Mouse (Mus musculus): ENCODE data around the gene Cyp2d26.

Gene Cyp2d26

DNA sequence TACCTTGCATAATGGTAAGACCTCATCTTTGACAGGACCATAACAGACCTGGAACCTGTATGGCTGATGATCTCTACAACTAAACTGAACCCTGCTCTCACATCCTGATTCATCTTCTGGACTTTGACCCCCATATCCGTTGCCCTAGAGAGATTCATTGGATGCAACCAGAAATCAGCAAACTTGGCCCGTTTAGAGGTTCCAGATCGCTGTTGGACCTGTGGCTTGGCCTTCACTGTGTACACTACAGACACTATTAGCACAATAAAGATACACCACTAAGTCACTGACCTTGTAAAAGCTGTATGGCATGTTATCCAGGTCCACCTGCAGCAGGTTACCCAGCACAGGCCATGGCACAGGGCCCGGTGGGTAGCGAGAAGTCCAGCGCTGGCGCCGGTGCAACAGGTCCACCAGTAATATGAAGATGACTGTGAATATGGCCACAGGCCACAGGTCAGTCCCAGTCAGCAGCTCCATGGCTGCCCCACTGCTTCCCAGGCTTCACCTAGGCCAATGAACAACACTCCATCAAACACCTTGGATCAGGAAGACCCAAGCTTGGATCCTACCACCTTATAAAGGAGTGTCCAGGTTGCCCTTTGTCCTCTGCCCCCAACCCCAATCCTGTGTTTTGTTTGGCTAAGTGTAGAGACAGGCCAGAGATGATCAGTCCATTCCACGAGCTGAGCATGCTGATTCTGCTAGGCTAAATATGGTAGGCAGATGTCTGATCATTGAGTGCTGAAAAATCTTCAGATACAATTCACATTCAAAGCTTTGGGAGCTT lies 30.3 kb downstream of the Cyp2d26 start, which contains the start of gene Cyp2d40:
Gene Cyp2d40 (minus strand): TSS at position 553 of the 790 bp plus-strand sequence.
- DNase-seq (ENCODE audit: low read depth) = no peak

GRCm38 (mm10) chr15:82748141-82748540 lies 46.0 kb downstream of the Cyp2d26 start:
- no peak for DNase-seq (ENCODE audit: low read depth)

- no peak for DNase-seq (ENCODE audit: low read depth)
Measured at GRCm38 (mm10) chr15:82747516-82747915, 46.6 kb downstream of the Cyp2d26 start.

Measured in fibroblast of lung, adult 2 months (primary cell).